Mouse (Mus musculus): ENCODE results near the gene Arih1. TPM values are rescaled to one million over a fixed set of nuclear protein-coding genes. Genes with fewer than 3 reads are reported as not detected.
A peak's percentile ranks its signal among the peaks of the same experiment; 100 is the strongest.

The Arih1 gene
- polyA plus RNA-seq, 1 experiment = 38.1 TPM

DNA sequence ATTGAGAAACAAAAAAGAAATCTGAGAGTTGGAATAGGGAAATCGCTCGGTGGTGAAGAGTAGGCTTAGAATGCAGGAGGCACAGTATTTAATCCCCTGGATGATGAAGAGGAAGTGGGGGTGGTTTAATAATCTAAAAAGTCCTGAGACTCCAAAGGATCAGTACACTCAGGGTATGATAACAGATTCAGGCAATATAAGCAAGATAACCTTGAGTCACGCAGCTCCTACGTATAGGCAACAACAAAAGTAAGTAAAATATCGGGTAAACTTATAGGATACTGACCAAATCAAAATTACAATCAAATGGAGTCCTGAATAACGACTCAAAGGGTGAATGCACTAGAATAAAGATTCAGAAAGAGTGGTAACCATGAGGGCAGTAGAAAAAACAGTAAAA, 65.9 kb downstream of the Arih1 start:
- peaks cover 79% of the 10 kb centered on the region for H3K79me2 ChIP-seq (ENCODE audit: control insufficient read depth, insufficient read depth)
- H3K4me3 ChIP-seq = no peak overlapping the region
- H3K36me3 ChIP-seq (ENCODE audit: control insufficient read depth, insufficient read depth) = peaks cover 10% of the 10 kb centered on the region
- TF ChIP-seq POLR2AphosphoS2 (IDR thresholded peaks at IDR 0.05; ENCODE audit: insufficient read length, low read depth) (no peak), TCF3 (IDR thresholded peaks at IDR 0.05; ENCODE audit: insufficient read length, low read depth) (no peak), MYOG (IDR thresholded peaks at IDR 0.05; ENCODE audit: control insufficient read depth in 1 of 3, insufficient read depth in 1 of 3, insufficient read length in 2 of 3, low read depth in 2 of 3) (no peak), POLR2A (IDR thresholded peaks at IDR 0.05; ENCODE audit: insufficient read length, low read depth) (no peak), E2F4 (IDR thresholded peaks at IDR 0.05; ENCODE audit: insufficient read depth) (no peak), SRF (IDR thresholded peaks at IDR 0.05; ENCODE audit: control insufficient read depth, insufficient read length, low read depth) (no peak), TCF12 (IDR thresholded peaks at IDR 0.05; ENCODE audit: insufficient read depth, poor library complexity, severe bottlenecking) (no peak), USF1 (IDR thresholded peaks at IDR 0.05; ENCODE audit: low read depth) (no peak)
- H3K27me3 ChIP-seq (ENCODE audit: control insufficient read depth, insufficient read depth, insufficient read length) = no peaks in the 10 kb centered on the region
- no peak overlapping the region for H3ac ChIP-seq (ENCODE audit: control insufficient read depth, insufficient read length)
- H3K4me2 ChIP-seq (ENCODE audit: low read depth) = no peak overlapping the region

DNA sequence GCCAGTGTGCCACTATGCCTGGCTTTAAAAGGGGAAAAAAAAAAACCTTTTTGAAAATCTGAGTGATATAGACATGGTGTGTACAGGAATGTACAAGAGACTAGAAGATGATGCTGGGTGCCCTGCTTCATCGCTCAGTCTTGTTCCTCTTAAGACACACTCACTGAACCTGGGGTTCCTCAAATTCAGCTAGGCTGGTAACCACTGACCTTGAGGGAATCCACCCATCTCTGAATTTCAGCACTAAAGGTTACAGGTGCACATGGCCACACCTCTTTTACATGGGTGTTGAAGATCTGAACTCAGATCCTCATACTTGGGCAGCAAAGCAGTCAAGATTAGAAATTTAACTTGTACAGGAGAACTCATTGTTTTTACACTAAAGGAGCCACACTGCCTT, 79.1 kb downstream of the Arih1 start:
- Histone ChIP-seq H3K27me3 (ENCODE audit: control insufficient read depth, insufficient read depth, insufficient read length) (no peaks in the 10 kb centered on the region), H3K4me2 (ENCODE audit: low read depth) (no peak overlapping the region), H3ac (ENCODE audit: control insufficient read depth, insufficient read length) (no peak overlapping the region), H3K79me2 (ENCODE audit: control insufficient read depth, insufficient read depth) (peaks cover 5% of the 10 kb centered on the region), H3K4me3 (no peak overlapping the region), H3K36me3 (ENCODE audit: control insufficient read depth, insufficient read depth) (peaks cover 44% of the 10 kb centered on the region)
- no peak for TF ChIP-seq REST (IDR thresholded peaks at IDR 0.05; ENCODE audit: insufficient read depth, insufficient read length)
- no peak for TF ChIP-seq CEBPB (IDR thresholded peaks at IDR 0.05; ENCODE audit: insufficient read depth, poor library complexity, severe bottlenecking)
- no peak for TF ChIP-seq SRF (IDR thresholded peaks at IDR 0.05; ENCODE audit: control insufficient read depth, insufficient read length, low read depth)
- TF ChIP-seq POLR2A (IDR thresholded peaks at IDR 0.05; ENCODE audit: insufficient read length, low read depth) = no peak
- no peak for TF ChIP-seq MYOG (IDR thresholded peaks at IDR 0.05; ENCODE audit: control insufficient read depth in 1 of 3, insufficient read depth in 1 of 3, insufficient read length in 2 of 3, low read depth in 2 of 3)
- TF ChIP-seq TCF12 (IDR thresholded peaks at IDR 0.05; ENCODE audit: insufficient read depth, poor library complexity, severe bottlenecking) = no peak
- TF ChIP-seq USF1 (IDR thresholded peaks at IDR 0.05; ENCODE audit: low read depth) = no peak
- TF ChIP-seq MAX (IDR thresholded peaks at IDR 0.05; ENCODE audit: low read depth) = no peak
- TF ChIP-seq MYOD1 (IDR thresholded peaks at IDR 0.05; ENCODE audit: control insufficient read depth in 1 of 3, insufficient read length in 2 of 3, low read depth in 2 of 3) = no peak
- no peak for TF ChIP-seq POLR2AphosphoS2 (IDR thresholded peaks at IDR 0.05; ENCODE audit: insufficient read length, low read depth)
- no peak for TF ChIP-seq TCF3 (IDR thresholded peaks at IDR 0.05; ENCODE audit: insufficient read length, low read depth)
- TF ChIP-seq E2F4 (IDR thresholded peaks at IDR 0.05; ENCODE audit: insufficient read depth) = no peak

DNA sequence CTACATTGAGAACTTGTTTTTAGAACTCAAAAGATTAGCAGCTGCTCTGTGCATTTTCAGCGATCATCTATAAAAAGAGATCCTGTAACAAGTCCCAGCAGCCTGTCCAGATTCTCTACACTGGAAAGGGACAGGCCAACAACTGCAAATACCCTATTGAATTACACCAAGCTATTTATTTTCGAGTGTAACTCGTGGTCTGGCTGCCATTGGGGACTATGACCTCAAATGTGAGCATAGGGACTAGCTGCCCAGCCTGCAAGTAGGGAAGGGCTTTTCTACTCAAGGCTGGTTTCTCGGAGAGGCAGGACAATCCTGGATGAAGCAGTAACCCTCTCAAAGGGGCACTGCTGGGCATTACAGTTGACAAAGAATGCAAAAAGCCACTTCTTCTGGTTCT, 97.3 kb downstream of the Arih1 start:
- no peak overlapping the region for H3K4me3 ChIP-seq
- peaks cover 28% of the 10 kb centered on the region for H3K36me3 ChIP-seq (ENCODE audit: control insufficient read depth, insufficient read depth)
- no peaks in the 10 kb centered on the region for H3K27me3 ChIP-seq (ENCODE audit: control insufficient read depth, insufficient read depth, insufficient read length)
- TF ChIP-seq TCF3 (IDR thresholded peaks at IDR 0.05; ENCODE audit: insufficient read length, low read depth) (no peak), MYOG (IDR thresholded peaks at IDR 0.05; ENCODE audit: control insufficient read depth in 1 of 3, insufficient read depth in 1 of 3, insufficient read length in 2 of 3, low read depth in 2 of 3) (peak in 1 of 3 experiments; percentile 54)
- no peaks in the 10 kb centered on the region for H3K79me2 ChIP-seq (ENCODE audit: control insufficient read depth, insufficient read depth)
- H3ac ChIP-seq (ENCODE audit: control insufficient read depth, insufficient read length) = no peak overlapping the region
- H3K4me2 ChIP-seq (ENCODE audit: low read depth) = no peak overlapping the region

GRCm38 (mm10) chr9:59388311-59388710, 98.1 kb downstream of the Arih1 start:
- Histone ChIP-seq H3K36me3 (ENCODE audit: control insufficient read depth, insufficient read depth) (peaks cover 23% of the 10 kb centered on the region), H3ac (ENCODE audit: control insufficient read depth, insufficient read length) (no peak overlapping the region), H3K4me3 (no peak overlapping the region), H3K79me2 (ENCODE audit: control insufficient read depth, insufficient read depth) (no peaks in the 10 kb centered on the region), H3K27me3 (ENCODE audit: control insufficient read depth, insufficient read depth, insufficient read length) (no peaks in the 10 kb centered on the region), H3K4me2 (ENCODE audit: low read depth) (peak overlapping the region; percentile 33)
- TF ChIP-seq TCF3 (IDR thresholded peaks at IDR 0.05; ENCODE audit: insufficient read length, low read depth) (no peak), MAX (IDR thresholded peaks at IDR 0.05; ENCODE audit: low read depth) (no peak), USF1 (IDR thresholded peaks at IDR 0.05; ENCODE audit: low read depth) (no peak), CEBPB (IDR thresholded peaks at IDR 0.05; ENCODE audit: insufficient read depth, poor library complexity, severe bottlenecking) (no peak), REST (IDR thresholded peaks at IDR 0.05; ENCODE audit: insufficient read depth, insufficient read length) (no peak), POLR2AphosphoS2 (IDR thresholded peaks at IDR 0.05; ENCODE audit: insufficient read length, low read depth) (no peak), TCF12 (IDR thresholded peaks at IDR 0.05; ENCODE audit: insufficient read depth, poor library complexity, severe bottlenecking) (no peak), MYOG (IDR thresholded peaks at IDR 0.05; ENCODE audit: control insufficient read depth in 1 of 3, insufficient read depth in 1 of 3, insufficient read length in 2 of 3, low read depth in 2 of 3) (no peak), MYOD1 (IDR thresholded peaks at IDR 0.05; ENCODE audit: control insufficient read depth in 1 of 3, insufficient read length in 2 of 3, low read depth in 2 of 3) (no peak), POLR2A (IDR thresholded peaks at IDR 0.05; ENCODE audit: insufficient read length, low read depth) (no peak), E2F4 (IDR thresholded peaks at IDR 0.05; ENCODE audit: insufficient read depth) (no peak)

DNA sequence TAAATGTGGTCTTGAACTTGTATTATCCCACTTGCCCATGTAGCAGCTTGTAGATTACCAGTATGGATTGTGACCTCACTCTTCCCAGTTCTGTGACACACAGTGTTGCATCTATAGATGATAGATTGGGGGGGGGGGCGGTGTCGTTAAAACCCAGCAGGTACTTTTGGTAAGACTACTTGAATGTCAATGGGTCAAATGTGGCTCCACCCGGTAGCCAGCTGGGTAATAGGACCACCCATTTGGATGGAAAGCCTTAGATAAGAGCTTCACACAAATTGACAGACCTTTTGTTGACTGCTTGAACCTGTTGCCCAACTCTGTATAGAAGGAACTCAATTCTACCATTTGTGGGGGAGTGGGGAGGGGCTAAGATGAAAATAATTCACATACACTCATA, 99.0 kb downstream of the Arih1 start:
- TF ChIP-seq MYOD1 (IDR thresholded peaks at IDR 0.05; ENCODE audit: control insufficient read depth in 1 of 3, insufficient read length in 2 of 3, low read depth in 2 of 3) (no peak), E2F4 (IDR thresholded peaks at IDR 0.05; ENCODE audit: insufficient read depth) (no peak), MAX (IDR thresholded peaks at IDR 0.05; ENCODE audit: low read depth) (no peak), CEBPB (IDR thresholded peaks at IDR 0.05; ENCODE audit: insufficient read depth, poor library complexity, severe bottlenecking) (no peak), REST (IDR thresholded peaks at IDR 0.05; ENCODE audit: insufficient read depth, insufficient read length) (no peak), TCF3 (IDR thresholded peaks at IDR 0.05; ENCODE audit: insufficient read length, low read depth) (no peak), TCF12 (IDR thresholded peaks at IDR 0.05; ENCODE audit: insufficient read depth, poor library complexity, severe bottlenecking) (no peak), MYOG (IDR thresholded peaks at IDR 0.05; ENCODE audit: control insufficient read depth in 1 of 3, insufficient read depth in 1 of 3, insufficient read length in 2 of 3, low read depth in 2 of 3) (no peak), USF1 (IDR thresholded peaks at IDR 0.05; ENCODE audit: low read depth) (no peak), POLR2AphosphoS2 (IDR thresholded peaks at IDR 0.05; ENCODE audit: insufficient read length, low read depth) (no peak), SRF (IDR thresholded peaks at IDR 0.05; ENCODE audit: control insufficient read depth, insufficient read length, low read depth) (no peak), POLR2A (IDR thresholded peaks at IDR 0.05; ENCODE audit: insufficient read length, low read depth) (no peak)
- Histone ChIP-seq H3ac (ENCODE audit: control insufficient read depth, insufficient read length) (no peak overlapping the region), H3K27me3 (ENCODE audit: control insufficient read depth, insufficient read depth, insufficient read length) (no peaks in the 10 kb centered on the region), H3K4me2 (ENCODE audit: low read depth) (no peak overlapping the region), H3K36me3 (ENCODE audit: control insufficient read depth, insufficient read depth) (peaks cover 15% of the 10 kb centered on the region), H3K79me2 (ENCODE audit: control insufficient read depth, insufficient read depth) (no peaks in the 10 kb centered on the region), H3K4me3 (no peak overlapping the region)

Measured in myocyte (in vitro differentiated cells).